In genomic region chr13:98761771-98762170, GRCm38 (mm10) we compare ENCODE assay signal across 19 mouse cellular contexts. TPM values are rescaled to one million over a fixed set of nuclear protein-coding genes. Genes with fewer than 3 reads are reported as not detected.
DNase-seq lines count a peak whose midpoint lies in the region; ATAC-seq and TF ChIP-seq lines count a peak whose summit lies in the region.
"Had no signal": no experiment of that assay in that cellular context is flagged by ENCODE, and none has a peak within 500 bp of the region (broad histone marks: within the 10 kb centered on the region; RNA-seq: fewer than 3 reads in every experiment).

No protein-coding gene starts in this region.

- TF ChIP-seq POLR2A in liver, adult 2 months (IDR thresholded peaks at IDR 0.05; ENCODE audit: extremely low read depth, insufficient read depth, low read length), result no peak

- H3K36me3 ChIP-seq in liver, adult 2 months (ENCODE audit: control insufficient read depth, insufficient read depth, low read length), result peaks cover 12% of the 10 kb centered on the region
- peaks cover 38% of the 10 kb centered on the region for H3K36me3 ChIP-seq in liver, embryonic 12.5 days
- H3K36me3 ChIP-seq in liver, embryonic 11.5 days (ENCODE audit: control insufficient read depth, insufficient read depth, low read length), result no peaks in the 10 kb centered on the region
- H3K36me3 ChIP-seq: forebrain, embryonic 15.5 days had no signal

- H3K4me2 ChIP-seq in liver, embryonic 12.5 days, result no peak overlapping the region
- H3K4me2 ChIP-seq in liver, embryonic 11.5 days, result no peak overlapping the region
- H3K4me2 ChIP-seq: embryonic facial prominence, embryonic 12.5 days; forebrain, embryonic 13.5 days; forebrain, embryonic 15.5 days had no signal

- ATAC-seq in liver, embryonic 12.5 days, result no peak
- ATAC-seq in granulocyte monocyte progenitor cell, adult 5-6 weeks (replicated peaks; ENCODE audit: poor library complexity, severe bottlenecking), result peak; percentile 68
- peak; percentile 75 for ATAC-seq in monocyte, adult 5-6 weeks (replicated peaks; ENCODE audit: insufficient number of reproducible peaks, low FRiP score, low TSS enrichment, poor library complexity, severe bottlenecking)
- no peak for ATAC-seq in liver, embryonic 11.5 days (replicated peaks; ENCODE audit: low FRiP score)
- ATAC-seq: forebrain, embryonic 13.5 days; forebrain, embryonic 15.5 days had no signal

- H3K27me3 ChIP-seq in liver, adult 2 months (ENCODE audit: control insufficient read depth, insufficient read depth, low read length), result no peaks in the 10 kb centered on the region
- no peaks in the 10 kb centered on the region for H3K27me3 ChIP-seq in liver, embryonic 12.5 days (replicated peaks)
- no peaks in the 10 kb centered on the region for H3K27me3 ChIP-seq in liver, embryonic 11.5 days (replicated peaks; ENCODE audit: control insufficient read depth, insufficient read depth, low read length)
- H3K27me3 ChIP-seq: embryonic facial prominence, embryonic 12.5 days; forebrain, embryonic 13.5 days; forebrain, embryonic 15.5 days had no signal

- DNase-seq in liver, adult 2 months (ENCODE audit: extremely low read depth, low read depth, low spot score), result peak; percentile 6
- DNase-seq in A20 (ENCODE audit: low read depth, low spot score), result peak; percentile 76
- DNase-seq in left cerebral cortex, adult 2 months (ENCODE audit: extremely low spot score in 1 of 2, low spot score in 2 of 2), result no peak
- no peak for DNase-seq in liver, embryonic 11.5 days (ENCODE audit: low spot score)
- DNase-seq: adrenal gland, adult 2 months; adrenal gland, postnatal 10 days; adrenal gland, postnatal 25 days; cerebellum, adult 11-12 months; cerebellum, adult 2 months; cerebellum, adult 9-10 months; cerebellum, postnatal 10 days; cerebellum, postnatal 25 days had no signal

- H3K79me2 ChIP-seq in liver, adult 2 months (ENCODE audit: control insufficient read depth, insufficient read depth, low read length), result no peaks in the 10 kb centered on the region; the same call in 1 of the 2 replicates

- H3K9me3 ChIP-seq in liver, embryonic 12.5 days (replicated peaks), result no peaks in the 10 kb centered on the region
- no peaks in the 10 kb centered on the region for H3K9me3 ChIP-seq in liver, embryonic 11.5 days (ENCODE audit: control insufficient read depth, low read length)
- H3K9me3 ChIP-seq: embryonic facial prominence, embryonic 10.5 days; embryonic facial prominence, embryonic 12.5 days; forebrain, embryonic 13.5 days; forebrain, embryonic 15.5 days had no signal

- H3K4me1 ChIP-seq in liver, adult 2 months (ENCODE audit: control insufficient read depth, insufficient read depth, low read length), result no peaks in the 10 kb centered on the region
- H3K4me1 ChIP-seq in liver, embryonic 12.5 days, result no peaks in the 10 kb centered on the region
- no peaks in the 10 kb centered on the region for H3K4me1 ChIP-seq in liver, embryonic 11.5 days (replicated peaks; ENCODE audit: control insufficient read depth, insufficient read depth, low read length)
- H3K4me1 ChIP-seq: embryonic facial prominence, embryonic 10.5 days; embryonic facial prominence, embryonic 12.5 days; forebrain, embryonic 13.5 days; forebrain, embryonic 15.5 days had no signal

- intact Hi-C loops in left cerebral cortex, adult 2 months (cut with DNase I), result no loop called here

- TF ChIP-seq CTCF in liver, adult 2 months (IDR thresholded peaks at IDR 0.05; ENCODE audit: low read depth, low read length), result no peak
- TF ChIP-seq CTCF in left cerebral cortex, adult 2 months (IDR thresholded peaks at IDR 0.05), result no peak

- no peak overlapping the region for H3K27ac ChIP-seq in liver, adult 2 months (replicated peaks; ENCODE audit: insufficient read depth, low read depth, low read length)
- no peak overlapping the region for H3K27ac ChIP-seq in liver, embryonic 12.5 days
- H3K27ac ChIP-seq in left cerebral cortex, adult 2 months, result no peak overlapping the region
- H3K27ac ChIP-seq in liver, embryonic 11.5 days (ENCODE audit: low read depth, low read length), result no peak overlapping the region
- H3K27ac ChIP-seq: embryonic facial prominence, embryonic 10.5 days; embryonic facial prominence, embryonic 12.5 days; forebrain, embryonic 13.5 days; forebrain, embryonic 15.5 days had no signal

- no peak overlapping the region for H3K4me3 ChIP-seq in liver, adult 2 months (ENCODE audit: insufficient read depth, low read depth, low read length)
- no peak overlapping the region for H3K4me3 ChIP-seq in liver, embryonic 12.5 days
- H3K4me3 ChIP-seq in left cerebral cortex, adult 2 months, result no peak overlapping the region
- H3K4me3 ChIP-seq in liver, embryonic 11.5 days (ENCODE audit: low read depth, low read length), result no peak overlapping the region
- H3K4me3 ChIP-seq: embryonic facial prominence, embryonic 10.5 days; embryonic facial prominence, embryonic 12.5 days; forebrain, embryonic 13.5 days; forebrain, embryonic 15.5 days had no signal

- H3K9ac ChIP-seq in liver, adult 2 months (ENCODE audit: low read depth, low read length), result no peak overlapping the region
- H3K9ac ChIP-seq in liver, embryonic 12.5 days, result no peak overlapping the region
- no peak overlapping the region for H3K9ac ChIP-seq in liver, embryonic 11.5 days (ENCODE audit: low read depth, low read length)
- H3K9ac ChIP-seq: embryonic facial prominence, embryonic 12.5 days; forebrain, embryonic 13.5 days; forebrain, embryonic 15.5 days had no signal

RNA-seq across cellular contexts. Expression of gene Fcho2, which starts 53.5 kb away (rescaled TPM):
- 21.6 and 23.2 TPM in 2 replicates for total RNA-seq in liver, adult 2 months (2014; rRNA removed)
- polyA plus RNA-seq in liver, adult 2 months (2012; rRNA removed), result 4.1 and 5.8 TPM in 2 replicates
- 27.4 and 29.4 TPM in 2 replicates for polyA plus RNA-seq in liver, embryonic 12.5 days (2016; fragmentation: Nextera tagmentation; extraction: Ambion mirVana)
- 47.5 and 48.2 TPM in 2 replicates for total RNA-seq in granulocyte monocyte progenitor cell, adult 5-6 weeks (2014; fragmentation: Nextera tagmentation)
- total RNA-seq in granulocyte monocyte progenitor cell, adult 5-6 weeks (2017), result 14.7 TPM in 2 replicates
- 92.8 to 137 TPM (median 105 TPM) in 3 replicates for total RNA-seq in monocyte, adult 5-6 weeks (2017)
- 10 to 100 TPM; 36.6 to 40.8 TPM for total RNA-seq in left cerebral cortex, adult 2 months (2021)
- 23.7 and 25.3 TPM in 2 replicates for polyA plus RNA-seq in liver, embryonic 11.5 days (2014; fragmentation: Nextera tagmentation; extraction: Ambion mirVana)

Comparison
In these comparisons a context has a peak if more than half of its experiments do, and no peak if none do; other contexts are left out.
1. DNase-seq: peak in liver, adult 2 months (single experiment) and A20 (single experiment); none in left cerebral cortex, adult 2 months (0 of 2) and liver, embryonic 11.5 days (single experiment).
2. ATAC-seq: peak in granulocyte monocyte progenitor cell, adult 5-6 weeks (single experiment) and monocyte, adult 5-6 weeks (single experiment); none in liver, embryonic 12.5 days (single experiment) and liver, embryonic 11.5 days (single experiment).